Mouse (Mus musculus) stomach, postnatal 0 days (tissue): ENCODE measurements around the gene Gsto2.

Experiments used
- CTCF ChIP-seq: IDR thresholded peaks from 2 replicates; pipeline ENCODE4 v1.5.1; 2016; ENCODE audit warnings: antibody characterized with exemption, low read depth, mild to moderate bottlenecking, moderate library complexity
- EP300 ChIP-seq: optimal IDR thresholded peaks from 2 replicates; pipeline ENCODE3; 2016; ENCODE audit warnings: antibody characterized with exemption

GRCm38 (mm10) chr19:47865353-47865947, at the start of gene Gsto2:
- peak; percentile 72 for TF ChIP-seq CTCF
- TF ChIP-seq EP300: no peak
